Mouse (Mus musculus) cerebellum, postnatal 14 days (tissue): ENCODE data around the gene Brpf3.
"Not testable (repeated sequence)": the region's sequence is repeated elsewhere in the genome, so short reads cannot be mapped to it uniquely, and the experiment has no call there.

ENCODE experiments used
- DNase-seq, 2 experiments: peaks; one replicate each; pipeline ENCODE4 v3.0.0; 2021; ENCODE audit warnings: mixed read lengths in 2 of 2

The Brpf3 gene

GRCm38 (mm10) chr17:28829120-28829519 lies 28.2 kb downstream of the Brpf3 start:
- DNase-seq: no peak

GRCm38 (mm10) chr17:28831065-28831464 lies 30.2 kb downstream of the Brpf3 start:
- DNase-seq: no peak

DNA sequence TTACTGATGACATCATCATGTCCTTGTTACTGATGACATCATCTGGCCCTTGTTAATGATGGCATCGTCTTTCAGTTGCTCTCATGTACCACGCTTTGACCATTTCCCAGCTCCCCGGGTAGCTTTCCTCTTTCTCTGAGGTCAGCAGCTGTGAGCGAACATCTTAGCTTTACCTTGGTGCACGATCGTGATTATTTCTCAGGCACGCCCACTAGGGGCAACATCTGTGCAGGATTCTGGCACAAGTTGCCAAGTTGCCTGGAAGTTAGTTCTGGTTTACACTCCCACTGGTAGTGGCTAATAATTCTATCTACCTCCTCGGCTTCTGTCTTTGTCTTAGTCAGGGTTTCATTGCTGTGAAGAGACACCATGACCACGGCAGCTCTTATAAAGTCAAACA lies 31.1 kb downstream of the Brpf3 start:
- no peak for DNase-seq

DNA sequence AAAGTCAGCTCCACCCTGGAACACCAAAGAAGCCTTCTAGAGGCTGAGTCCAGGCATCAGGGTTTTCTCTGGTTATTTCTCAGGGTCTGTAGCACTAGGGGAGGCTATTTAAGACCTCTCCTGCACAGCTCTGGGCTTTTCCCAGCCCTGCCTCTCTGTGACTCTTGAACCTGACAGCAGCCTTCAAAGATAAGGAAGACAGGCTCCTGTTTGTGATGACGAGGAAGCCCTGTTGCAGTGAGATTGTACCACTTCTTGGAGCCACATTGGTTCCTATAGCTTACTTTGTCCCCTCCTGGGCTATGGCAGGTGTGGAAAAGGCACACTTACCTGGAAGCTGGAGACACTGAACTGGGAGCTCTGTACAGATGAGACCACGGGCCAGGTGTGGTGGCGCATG lies 32.0 kb downstream of the Brpf3 start:
- no peak for DNase-seq

GRCm38 (mm10) chr17:28834676-28835075 lies 33.8 kb downstream of the Brpf3 start:
- no peak for DNase-seq

GRCm38 (mm10) chr17:28837840-28838239 lies 37.0 kb downstream of the Brpf3 start:
- no peak for DNase-seq

DNA sequence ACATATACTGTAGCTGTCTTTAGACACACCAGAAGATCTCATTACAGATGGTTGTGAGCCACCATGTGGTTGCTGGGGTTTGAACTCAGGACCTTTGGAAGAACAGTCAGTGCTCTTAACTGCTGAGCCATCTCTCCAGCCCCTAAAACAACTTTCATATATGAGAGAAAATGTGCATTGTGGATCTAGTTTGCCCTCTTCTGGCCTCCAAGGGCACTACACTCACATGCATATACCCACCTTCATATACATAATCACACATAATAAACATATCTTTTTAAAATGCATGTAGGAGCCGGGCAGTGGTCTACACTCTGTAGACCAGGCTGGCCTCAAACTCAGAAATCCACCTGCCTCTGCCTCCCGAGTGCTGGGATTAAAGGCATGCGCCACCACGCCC lies 41.1 kb downstream of the Brpf3 start:
- DNase-seq: not testable (repeated sequence)

- no peak for DNase-seq
Observed at GRCm38 (mm10) chr17:28843665-28844064, 42.8 kb downstream of the Brpf3 start.

GRCm38 (mm10) chr17:28846974-28847617 lies 46.2 kb downstream of the Brpf3 start:
- no peak for DNase-seq

GRCm38 (mm10) chr17:28850511-28850910 lies 49.6 kb downstream of the Brpf3 start:
- no peak for DNase-seq

- no peak for DNase-seq
Observed at GRCm38 (mm10) chr17:28854377-28854776, 53.5 kb downstream of the Brpf3 start.

DNA sequence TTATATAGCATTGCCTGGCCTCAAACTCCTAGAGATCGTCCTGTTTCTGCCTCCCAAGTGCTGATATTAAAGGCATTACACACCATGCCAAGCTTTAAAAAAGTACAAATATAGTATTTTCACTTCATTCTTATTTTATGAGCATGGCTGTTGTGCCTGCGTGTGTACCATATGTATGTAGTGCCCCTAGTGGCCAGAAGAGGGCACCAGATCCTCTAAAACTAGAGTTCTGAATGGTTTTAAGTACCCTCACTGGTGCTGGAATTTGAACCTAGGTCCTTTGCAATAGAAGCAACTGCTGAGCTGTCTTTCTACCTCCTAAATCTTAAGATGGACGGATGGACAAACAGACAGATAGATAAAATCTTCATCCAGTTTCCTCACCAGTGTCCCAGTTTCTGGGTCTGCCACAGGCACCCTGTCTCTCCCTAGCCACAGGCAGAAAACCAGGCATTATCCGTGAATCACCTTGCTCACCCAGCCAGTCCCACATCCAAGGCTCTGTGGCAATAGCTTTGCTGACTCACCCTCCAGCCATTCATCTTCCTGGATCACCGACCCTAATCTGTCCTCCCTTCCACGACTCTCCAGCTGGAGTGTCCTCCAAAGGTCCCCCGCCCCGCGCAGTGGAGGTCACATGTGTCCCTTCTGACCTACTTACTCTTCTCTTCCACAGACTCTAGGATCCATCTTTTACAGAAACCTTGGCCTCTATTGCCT lies 54.4 kb downstream of the Brpf3 start:
- peak in 1 of 2 experiments; percentile 46 for DNase-seq

DNA sequence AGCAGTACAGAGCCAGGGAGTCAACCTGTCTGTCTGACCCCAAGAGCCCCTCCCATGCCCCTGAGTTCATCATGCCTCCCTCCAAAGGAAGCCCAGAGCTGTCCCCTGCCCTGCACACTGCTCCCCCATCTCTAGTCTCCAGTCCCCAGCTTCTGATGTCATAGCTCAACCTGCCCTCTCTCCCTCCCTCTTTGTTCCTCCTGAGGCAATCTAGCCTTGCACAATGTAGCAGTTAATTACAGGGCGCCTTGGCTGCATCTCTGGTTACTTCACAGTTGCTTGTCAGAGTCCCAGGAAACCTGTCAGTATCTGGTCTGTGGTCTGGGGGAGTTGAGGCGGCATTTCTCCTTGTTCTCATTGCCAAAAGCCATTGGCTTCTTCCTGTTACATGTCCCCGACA lies 55.1 kb downstream of the Brpf3 start:
- no peak for DNase-seq

GRCm38 (mm10) chr17:28858205-28858604 lies 57.3 kb downstream of the Brpf3 start, which contains the start of gene Pnpla1:
Gene Pnpla1 (plus strand): TSS chr17:28858411.
- no peak for DNase-seq

- DNase-seq: no peak
Observed at GRCm38 (mm10) chr17:28863926-28864325, 63.0 kb downstream of the Brpf3 start.

GRCm38 (mm10) chr17:28864464-28864863 lies 63.6 kb downstream of the Brpf3 start:
- no peak for DNase-seq

DNA sequence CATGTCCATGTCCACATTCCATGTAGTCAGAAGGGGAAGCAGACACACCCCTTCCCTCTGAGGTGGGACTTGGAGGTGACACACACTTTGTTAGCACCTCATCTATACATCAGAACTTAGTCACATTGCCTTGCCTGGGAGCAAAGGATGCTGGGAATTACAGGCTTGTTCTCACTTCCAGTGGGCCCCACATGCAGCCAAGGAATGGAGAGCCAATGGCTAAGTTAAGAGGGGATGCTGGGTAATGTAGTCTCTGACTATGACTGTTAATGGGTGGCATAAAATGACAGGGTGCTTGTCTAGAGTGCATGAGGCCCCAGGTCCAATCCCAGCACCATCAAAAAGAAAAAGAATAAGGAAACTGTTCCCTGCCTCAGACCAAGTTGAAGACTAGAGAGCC lies 66.0 kb downstream of the Brpf3 start:
- no peak for DNase-seq

GRCm38 (mm10) chr17:28867381-28867780 lies 66.5 kb downstream of the Brpf3 start:
- no peak for DNase-seq

GRCm38 (mm10) chr17:28869412-28870110 lies 68.7 kb downstream of the Brpf3 start:
- no peak for DNase-seq

- DNase-seq: no peak
Observed at GRCm38 (mm10) chr17:28870435-28870834, 69.5 kb downstream of the Brpf3 start.

GRCm38 (mm10) chr17:28871831-28872230 lies 70.9 kb downstream of the Brpf3 start:
- no peak for DNase-seq

DNA sequence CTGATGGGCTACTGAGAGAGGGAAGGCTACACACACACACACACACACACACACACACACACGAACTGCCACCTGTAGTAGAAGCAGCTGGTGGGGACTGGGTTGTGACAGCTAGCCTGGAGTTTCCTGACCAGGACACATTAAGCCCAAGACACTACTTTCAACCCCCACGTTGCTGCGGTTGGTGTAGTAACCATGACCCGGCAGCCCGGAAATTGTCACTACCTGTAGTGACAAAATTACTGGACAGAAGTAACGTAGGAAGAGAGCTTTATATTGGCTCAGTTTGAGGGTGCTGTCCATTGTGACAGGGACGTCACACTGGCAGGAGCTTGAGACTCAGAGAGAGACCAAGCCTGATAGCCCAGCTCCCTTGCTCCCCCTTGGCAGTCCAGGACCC lies 71.4 kb downstream of the Brpf3 start:
- no peak for DNase-seq

GRCm38 (mm10) chr17:28874216-28874615 lies 73.3 kb downstream of the Brpf3 start:
- no peak for DNase-seq

DNA sequence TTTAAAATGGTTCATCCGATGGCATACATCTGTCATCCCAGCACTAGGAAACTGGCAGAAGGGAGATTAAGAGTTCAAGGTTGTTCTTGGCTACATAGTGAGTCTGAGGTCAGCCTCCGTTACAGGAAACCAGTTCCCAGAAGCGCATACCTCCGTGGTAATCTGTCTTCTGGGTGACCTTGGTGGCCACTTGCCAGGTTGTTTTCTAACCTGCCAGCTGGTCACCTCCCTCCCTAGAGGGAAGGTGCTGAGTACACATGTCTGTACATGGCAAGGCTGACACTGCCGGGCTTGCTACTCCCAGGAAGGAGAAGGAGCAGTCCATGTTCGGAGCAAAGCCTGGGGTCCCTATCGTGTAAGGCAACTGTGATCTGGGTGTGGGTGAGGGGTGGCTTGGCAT lies 73.9 kb downstream of the Brpf3 start:
- DNase-seq: peak; percentile 56 to 80
